Mouse (Mus musculus) liver, adult 2 months (tissue): Measurements from ENCODE around the gene Klhl42. TPM values are rescaled to one million over a fixed set of nuclear protein-coding genes. Genes with fewer than 3 reads are reported as not detected.

Experiments used
- DNase-seq: peaks from one replicate; pipeline ENCODE4 v3.0.0-alpha.2; 2011; ENCODE audit warnings: low read depth, low spot score; ENCODE audit errors: extremely low read depth
- H3K27ac ChIP-seq: fragments of 200-500 bp; replicated peaks from 2 replicates; pipeline ENCODE4 v1.5.1; 2012; ENCODE audit warnings: low read depth, mild to moderate bottlenecking, control low read depth, inconsistent platforms, low read length; ENCODE audit not compliant: insufficient read depth
- H3K27me3 ChIP-seq: fragments of 200-500 bp; 2 replicates; pipeline ENCODE4 v1.6.1; 2012; ENCODE audit warnings: mild to moderate bottlenecking, moderate library complexity, low read length, inconsistent platforms; ENCODE audit not compliant: control insufficient read depth, insufficient read depth
- H3K36me3 ChIP-seq: fragments of 200-500 bp; 2 replicates; pipeline ENCODE4 v1.6.1; 2012; ENCODE audit warnings: low read length, inconsistent platforms; ENCODE audit not compliant: control insufficient read depth, insufficient read depth
- H3K4me1 ChIP-seq: fragments of 200-500 bp; 2 replicates; pipeline ENCODE4 v1.6.1; 2011; ENCODE audit warnings: low read length; ENCODE audit not compliant: control insufficient read depth, insufficient read depth
- H3K4me3 ChIP-seq: fragments of 200-500 bp; 2 replicates; pipeline ENCODE4 v1.5.1; 2011; ENCODE audit warnings: low read depth, mild to moderate bottlenecking, control low read depth, low read length, moderate library complexity; ENCODE audit not compliant: insufficient read depth
- H3K79me2 ChIP-seq: fragments of 200-500 bp; 2 replicates; pipeline ENCODE4 v1.6.1; 2012; ENCODE audit warnings: inconsistent platforms, mild to moderate bottlenecking, low read length, moderate library complexity; ENCODE audit not compliant: control insufficient read depth, insufficient read depth
- H3K9ac ChIP-seq: fragments of 200-500 bp; 2 replicates; pipeline ENCODE4 v1.6.1; 2012; ENCODE audit warnings: low read depth, mild to moderate bottlenecking, control low read depth, inconsistent platforms, low read length
- CTCF ChIP-seq: fragments of 200-500 bp; IDR thresholded peaks from 2 replicates; pipeline ENCODE4 v1.5.1; 2011; ENCODE audit warnings: low read depth, low read length, control low read depth
- POLR2A ChIP-seq: fragments of 200-500 bp; IDR thresholded peaks from 2 replicates; pipeline ENCODE4 v1.6.1; 2011; ENCODE audit warnings: low read length, control low read depth; ENCODE audit not compliant: insufficient read depth; ENCODE audit errors: extremely low read depth
- WGBS: fragments of 180-500 bp; shearing (Covaris S2); methylation state at CpG from one replicate; pipeline ENCODE4 v1.1.7; 2018; 5-methylcytosine and 5-hydroxymethylcytosine counted together
- polyA plus RNA-seq: library from polyadenylated mRNA; depleted of rRNA; stranded (reverse); fragments of >200 nt; gene quantifications from 2 replicates; pipeline ENCODE4 v1.2.3, GENCODE M21; 2012
- total RNA-seq: library from RNA; depleted of rRNA; stranded (reverse); fragments of >200 nt; gene quantifications from 2 replicates; pipeline ENCODE4 v1.2.3, GENCODE M21; 2014

Gene Klhl42
- total and polyA plus RNA-seq, 2 experiments: 6.9 to 8.8 TPM

DNA sequence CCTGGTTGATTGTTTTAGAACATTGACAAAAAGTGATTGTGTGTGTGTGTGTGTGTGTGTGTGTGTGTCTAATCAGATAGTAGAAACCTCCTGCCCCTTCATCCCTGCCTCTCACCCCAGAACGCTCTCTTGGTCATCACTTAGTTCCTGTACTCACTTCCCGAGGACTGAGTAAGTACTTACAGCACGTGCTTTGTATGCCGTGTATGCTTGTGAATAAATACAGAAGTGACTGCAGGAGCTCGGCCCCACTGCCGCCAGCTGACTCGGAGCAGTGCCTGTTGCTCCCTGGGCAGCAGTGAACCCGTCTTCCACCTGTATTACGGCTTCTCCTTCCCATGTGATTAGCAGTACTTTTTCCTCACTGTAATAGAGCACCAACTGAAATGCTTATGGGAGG lies 38.7 kb upstream of the Klhl42 start:
- no peak for DNase-seq
- TF ChIP-seq POLR2A (no peak), CTCF (no peak)
- no peak overlapping the region for H3K9ac ChIP-seq
- peaks cover 49% of the 10 kb centered on the region for H3K36me3 ChIP-seq
- no peak overlapping the region for H3K4me3 ChIP-seq
- H3K79me2 ChIP-seq: 0 out of 2 replicates have a peak, but pooled peaks cover 4% of the 10 kb centered on the region
- 94% methylated on average over 9 of the region's 9 CpGs for WGBS
- no peak overlapping the region for H3K27ac ChIP-seq
- no peaks in the 10 kb centered on the region for H3K27me3 ChIP-seq
- H3K4me1 ChIP-seq: no peaks in the 10 kb centered on the region

DNA sequence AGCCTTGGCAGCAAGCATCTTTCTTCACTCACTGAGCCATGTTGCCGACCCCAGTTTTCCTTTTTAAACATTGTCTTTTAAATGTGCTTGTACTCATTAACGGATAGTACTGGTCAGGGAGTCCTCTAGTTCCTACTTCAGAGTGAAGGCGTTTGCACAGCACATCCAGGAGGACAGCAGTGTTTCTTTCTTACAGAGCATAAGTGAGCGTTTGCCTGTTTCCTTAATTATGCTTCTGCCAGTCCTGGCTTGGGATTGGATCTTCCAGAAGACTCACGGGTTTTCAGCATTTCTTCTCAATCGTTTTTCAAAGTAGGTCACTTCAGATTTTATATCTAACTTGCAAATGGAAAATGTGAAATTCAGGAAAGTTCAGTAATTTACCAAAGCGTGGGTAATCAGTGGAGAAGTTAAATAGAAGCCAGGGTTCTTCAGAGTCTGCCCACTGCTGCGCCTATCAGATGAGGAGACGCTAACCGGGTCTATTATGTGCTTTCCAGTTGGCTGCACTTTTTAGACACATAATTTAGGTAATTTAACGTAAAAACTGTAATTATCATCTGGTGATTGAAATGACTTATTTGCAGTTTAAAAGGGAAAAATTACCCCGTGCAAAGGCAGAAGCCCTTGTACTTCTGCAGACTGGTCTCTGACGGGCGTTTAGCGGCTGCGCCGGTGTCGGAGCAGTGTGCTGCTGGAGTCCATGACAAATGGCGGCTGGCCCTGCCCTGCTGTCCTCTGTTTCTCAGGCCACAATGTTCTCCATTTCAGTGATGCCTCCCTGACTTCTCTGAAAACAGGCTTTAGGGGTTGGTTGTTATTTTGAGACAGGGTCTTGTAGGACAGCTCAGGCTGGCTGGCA lies 37.2 kb upstream of the Klhl42 start:
- DNase-seq: no peak
- no peak overlapping the region for H3K9ac ChIP-seq

DNA sequence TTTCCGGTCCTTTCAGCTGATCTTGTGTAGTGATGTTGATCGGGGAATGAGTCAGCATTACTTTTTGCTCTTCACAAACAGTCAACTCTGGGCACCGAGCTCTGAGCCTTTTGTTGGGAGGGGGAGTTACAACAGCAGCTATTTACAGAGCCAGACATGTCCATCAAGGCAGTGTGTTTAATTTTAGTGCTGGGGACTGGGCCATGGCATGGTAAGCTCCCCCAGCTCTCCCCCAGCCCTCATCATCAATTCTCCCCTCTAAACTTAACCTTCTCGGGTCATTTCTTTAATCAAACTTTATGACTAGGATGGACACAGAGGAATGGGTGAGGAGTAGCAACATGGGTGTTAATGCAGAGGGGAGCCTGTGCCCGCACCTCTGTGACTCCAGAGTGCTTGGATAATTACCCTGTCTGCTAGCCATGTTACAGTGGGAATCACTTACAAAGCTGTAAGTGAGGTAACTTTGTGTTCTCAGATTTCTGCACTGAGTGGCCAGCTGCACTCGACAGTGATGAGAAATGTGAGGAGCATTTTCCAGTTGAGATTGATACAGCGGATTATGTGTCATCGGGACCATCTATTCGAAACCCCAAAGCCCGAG lies 35.7 kb upstream of the Klhl42 start:
- no peak overlapping the region for H3K27ac ChIP-seq
- whole genome bisulfite sequencing: 92% methylated on average over 10 of the region's 10 CpGs
- TF ChIP-seq CTCF (no peak), POLR2A (no peak)
- H3K9ac ChIP-seq: no peak overlapping the region
- H3K4me1 ChIP-seq: no peaks in the 10 kb centered on the region
- no peaks in the 10 kb centered on the region for H3K27me3 ChIP-seq
- no peak for DNase-seq
- H3K4me3 ChIP-seq: no peak overlapping the region
- H3K79me2 ChIP-seq: 0 out of 2 replicates have a peak, but pooled peaks cover 4% of the 10 kb centered on the region
- peaks cover 41% of the 10 kb centered on the region for H3K36me3 ChIP-seq

More for the DNA sequence above, 37.2 kb upstream of the Klhl42 start:
- H3K79me2 ChIP-seq: 0 out of 2 replicates have a peak, but pooled peaks cover 4% of the 10 kb centered on the region
- WGBS: 94% methylated on average over 19 of the region's 19 CpGs
- no peaks in the 10 kb centered on the region for H3K4me1 ChIP-seq
- H3K27ac ChIP-seq: no peak overlapping the region
- H3K36me3 ChIP-seq: peaks cover 48% of the 10 kb centered on the region
- no peaks in the 10 kb centered on the region for H3K27me3 ChIP-seq
- TF ChIP-seq CTCF: no peak
- TF ChIP-seq POLR2A: no peak
- no peak overlapping the region for H3K4me3 ChIP-seq

DNA sequence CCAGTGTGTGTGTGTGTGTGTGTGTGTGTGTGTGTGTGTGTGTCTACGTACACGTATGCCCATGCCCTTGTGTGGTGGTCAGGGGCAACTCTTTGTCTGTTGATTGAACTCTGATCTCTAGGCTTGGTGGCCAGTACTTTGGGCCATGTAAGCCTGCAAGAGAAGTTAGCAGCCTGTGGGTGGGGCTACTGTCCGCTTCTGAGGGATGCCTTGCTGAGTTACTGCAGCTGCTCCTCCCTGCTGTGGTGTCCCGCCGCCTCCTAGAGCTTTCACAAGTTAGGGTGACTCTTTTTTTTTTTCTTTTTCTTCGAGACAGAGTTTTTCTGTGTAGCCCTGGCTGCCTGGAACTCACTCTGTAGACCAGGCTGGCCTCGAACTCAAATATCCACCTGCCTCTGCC lies 31.9 kb upstream of the Klhl42 start:
- H3K27ac ChIP-seq: no peak overlapping the region
- H3K4me3 ChIP-seq: no peak overlapping the region
- TF ChIP-seq POLR2A: no peak
- TF ChIP-seq CTCF: no peak
- DNase-seq: no peak
- peaks cover 41% of the 10 kb centered on the region; the same call in 1 of the 2 replicates for H3K36me3 ChIP-seq
- H3K9ac ChIP-seq: no peak overlapping the region
- H3K27me3 ChIP-seq: no peaks in the 10 kb centered on the region
- H3K4me1 ChIP-seq: peaks cover 3% of the 10 kb centered on the region; the same call in 1 of the 2 replicates
- 77% methylated on average over 7 of the region's 7 CpGs for WGBS
- no peaks in the 10 kb centered on the region for H3K79me2 ChIP-seq

DNA sequence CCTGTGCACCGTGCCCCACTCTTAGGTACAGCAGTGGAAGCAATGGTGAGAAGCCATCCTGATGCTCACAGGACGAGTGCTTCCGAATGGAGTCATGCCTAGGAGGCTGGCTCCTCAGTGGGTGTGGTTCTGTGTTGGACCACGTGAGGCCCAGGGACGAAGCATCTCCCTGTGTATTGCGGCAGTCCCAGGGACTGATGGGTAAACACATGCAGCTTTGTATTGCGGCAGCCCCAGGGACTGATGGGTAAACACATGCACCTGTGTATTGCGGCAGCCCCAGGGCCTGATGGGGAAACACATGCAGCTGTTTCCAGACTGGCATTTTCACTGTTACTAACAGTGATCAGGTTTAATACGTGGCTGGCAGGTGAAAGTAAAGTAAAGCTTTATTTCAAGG lies 29.5 kb upstream of the Klhl42 start:
- H3K27ac ChIP-seq: no peak overlapping the region
- no peak overlapping the region for H3K4me3 ChIP-seq
- H3K79me2 ChIP-seq: no peaks in the 10 kb centered on the region
- H3K36me3 ChIP-seq: peaks cover 29% of the 10 kb centered on the region; the same call in 1 of the 2 replicates
- peaks cover 3% of the 10 kb centered on the region; the same call in 1 of the 2 replicates for H3K4me1 ChIP-seq
- 94% methylated on average over 9 of the region's 9 CpGs for WGBS
- no peak for DNase-seq
- H3K27me3 ChIP-seq: no peaks in the 10 kb centered on the region
- no peak for TF ChIP-seq POLR2A
- TF ChIP-seq CTCF: no peak
- no peak overlapping the region for H3K9ac ChIP-seq
